Mouse (Mus musculus): ENCODE data around the gene Smpd1.

Gene Smpd1

GRCm38 (mm10) chr7:105562317-105562716 lies 8.2 kb downstream of the Smpd1 start:
- no peak for DNase-seq (ENCODE audit: low read depth)

GRCm38 (mm10) chr7:105563367-105563766 lies 9.2 kb downstream of the Smpd1 start:
- DNase-seq (ENCODE audit: low read depth), result no peak

GRCm38 (mm10) chr7:105565071-105565836 lies 11.1 kb downstream of the Smpd1 start:
- no peak for DNase-seq (ENCODE audit: low read depth)

GRCm38 (mm10) chr7:105568583-105568982 lies 14.4 kb downstream of the Smpd1 start:
- no peak for DNase-seq (ENCODE audit: low read depth)

- DNase-seq (ENCODE audit: low read depth), result no peak
Measured at GRCm38 (mm10) chr7:105568988-105569471, 14.9 kb downstream of the Smpd1 start.

- DNase-seq (ENCODE audit: low read depth), result no peak
Measured at GRCm38 (mm10) chr7:105569512-105570496, 15.6 kb downstream of the Smpd1 start.

- DNase-seq (ENCODE audit: low read depth), result no peak
Measured at GRCm38 (mm10) chr7:105570756-105571155, 16.6 kb downstream of the Smpd1 start.

GRCm38 (mm10) chr7:105572949-105573348 lies 18.8 kb downstream of the Smpd1 start:
- no peak for DNase-seq (ENCODE audit: low read depth)

GRCm38 (mm10) chr7:105574537-105574936 lies 20.4 kb downstream of the Smpd1 start:
- no peak for DNase-seq (ENCODE audit: low read depth)

- no peak for DNase-seq (ENCODE audit: low read depth)
Measured at GRCm38 (mm10) chr7:105576166-105576748, 22.1 kb downstream of the Smpd1 start.

- DNase-seq (ENCODE audit: low read depth), result no peak
Measured at GRCm38 (mm10) chr7:105577377-105577871, 23.3 kb downstream of the Smpd1 start.

- no peak for DNase-seq (ENCODE audit: low read depth)
Measured at GRCm38 (mm10) chr7:105578481-105578880, 24.3 kb downstream of the Smpd1 start.

- no peak for DNase-seq (ENCODE audit: low read depth)
Measured at GRCm38 (mm10) chr7:105580627-105581089, 26.5 kb downstream of the Smpd1 start.

GRCm38 (mm10) chr7:105581094-105581703 lies 27.0 kb downstream of the Smpd1 start, which contains the start of gene Apbb1:
Gene Apbb1, minus strand, starts transcription at chr7:105581653.
- peak; percentile 64 for DNase-seq (ENCODE audit: low read depth)

GRCm38 (mm10) chr7:105581959-105582358 lies 27.8 kb downstream of the Smpd1 start:
- no peak for DNase-seq (ENCODE audit: low read depth)

- DNase-seq (ENCODE audit: low read depth), result no peak
Measured at GRCm38 (mm10) chr7:105588325-105588912, 34.3 kb downstream of the Smpd1 start.

- DNase-seq (ENCODE audit: low read depth), result no peak
Measured at GRCm38 (mm10) chr7:105590097-105590496, 35.9 kb downstream of the Smpd1 start.

- DNase-seq (ENCODE audit: low read depth), result peak; percentile 52
Measured at GRCm38 (mm10) chr7:105602860-105603623, 48.9 kb downstream of the Smpd1 start.
